Mouse (Mus musculus) midbrain, embryonic 11.5 days (tissue): Measurements from ENCODE around the gene S100a13. TPM values are rescaled to one million over a fixed set of nuclear protein-coding genes. Genes with fewer than 3 reads are reported as not detected.

Experiments used
- ATAC-seq: fragments of 200-750 bp; cut with Nextera tagmentation; 2 replicates; pipeline ENCODE4 v1.8.0; 2017; ENCODE audit warnings: moderate TSS enrichment, moderate library complexity; ENCODE audit not compliant: low FRiP score
- DNase-seq: peaks from one replicate; pipeline ENCODE4 v3.0.0; 2015; ENCODE audit warnings: low spot score; ENCODE audit errors: missing footprints
- H3K27ac ChIP-seq: fragments of 300-500 bp; sonication (generic); 2 replicates; pipeline ENCODE4 v1.5.1; 2014; ENCODE audit warnings: low read depth, low read length
- H3K27me3 ChIP-seq: fragments of 300-500 bp; sonication (generic); 2 replicates; pipeline ENCODE4 v1.6.1; 2014; ENCODE audit warnings: mild to moderate bottlenecking, low read length, moderate library complexity, mixed read lengths; ENCODE audit not compliant: control insufficient read depth, insufficient read depth
- H3K36me3 ChIP-seq: fragments of 300-500 bp; sonication (generic); 2 replicates; pipeline ENCODE4 v1.6.1; 2014; ENCODE audit warnings: mild to moderate bottlenecking, low read length, moderate library complexity, mixed read lengths; ENCODE audit not compliant: control insufficient read depth, insufficient read depth
- H3K4me1 ChIP-seq: fragments of 300-500 bp; sonication (generic); 2 replicates; pipeline ENCODE4 v1.6.1; 2014; ENCODE audit warnings: low read length; ENCODE audit not compliant: control insufficient read depth, insufficient read depth
- H3K4me2 ChIP-seq: fragments of 300-500 bp; sonication (generic); 2 replicates; pipeline ENCODE4 v1.6.1; 2014; ENCODE audit warnings: mild to moderate bottlenecking, moderate library complexity
- H3K4me3 ChIP-seq: fragments of 300-500 bp; sonication (generic); 2 replicates; pipeline ENCODE4 v1.5.1; 2014; ENCODE audit warnings: low read depth, low read length
- H3K9ac ChIP-seq: fragments of 300-500 bp; sonication (generic); 2 replicates; pipeline ENCODE4 v1.6.1; 2014; ENCODE audit warnings: low read length
- H3K9me3 ChIP-seq: fragments of 300-500 bp; sonication (generic); 2 replicates; pipeline ENCODE4 v1.6.1; 2016; ENCODE audit warnings: low read length; ENCODE audit not compliant: control insufficient read depth
- WGBS: fragments of 180-500 bp; shearing (Covaris S2); extraction: QIAGEN DNeasy Blood & Tissue Kit; methylation state at CpG from one replicate; pipeline ENCODE4 v1.1.7; 2014; 5-methylcytosine and 5-hydroxymethylcytosine counted together
- polyA plus RNA-seq: library from polyadenylated mRNA; unstranded; fragments of >200 nt; fragmentation: Nextera tagmentation; extraction: Ambion mirVana; gene quantifications from 2 replicates; pipeline ENCODE4 v1.2.1, GENCODE M21; 2014

S100a13 gene
- 11.6 and 14.1 TPM in 2 replicates for polyA plus RNA-seq

DNA sequence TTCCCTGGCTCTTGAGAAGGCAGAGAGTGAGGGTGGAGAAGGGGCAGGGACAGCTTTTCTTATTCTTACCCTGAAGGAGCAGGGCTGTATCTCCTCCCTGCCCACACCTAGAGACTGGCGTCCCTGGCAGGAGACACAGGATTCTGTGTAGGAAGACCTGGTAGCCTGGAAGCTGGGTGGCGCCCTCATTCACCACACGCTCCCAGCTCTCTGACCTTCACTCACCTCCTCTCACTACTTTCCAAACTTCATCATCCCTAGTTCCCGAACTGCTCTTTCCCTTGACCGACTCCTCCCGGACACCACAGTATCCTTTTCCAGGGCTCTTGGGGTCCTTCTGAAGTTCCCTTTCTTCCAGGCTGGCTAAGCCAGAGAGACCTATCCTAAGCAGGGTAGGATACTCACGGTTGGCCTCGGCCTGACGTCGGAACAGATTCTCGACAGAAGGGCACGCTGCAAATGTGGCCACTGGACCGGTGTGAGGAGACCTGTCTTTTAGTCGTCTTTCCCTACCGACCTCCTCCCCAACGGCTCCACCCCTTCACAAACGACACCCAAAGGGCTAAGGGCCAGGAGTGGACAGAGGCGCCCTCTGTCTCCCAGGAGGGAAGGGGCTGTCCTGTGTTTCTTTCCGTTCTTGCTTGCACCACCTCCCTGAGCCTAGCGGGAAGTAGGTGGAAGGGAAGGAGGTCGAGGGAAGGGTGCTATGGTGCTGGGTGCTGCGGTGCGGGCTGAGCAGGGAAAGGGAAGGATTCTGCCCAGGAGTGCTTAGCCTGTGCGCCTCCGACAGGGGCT lies at the start of gene S100a13, which contains the start of gene S100a1:
TSS of gene S100a13 (plus strand) at position 640 of the 795 bp plus-strand sequence.
TSS of gene S100a1 (minus strand) at position 597 of the 795 bp plus-strand sequence.
- Histone ChIP-seq H3K36me3 (no peaks in the 10 kb centered on the region), H3K4me2 (peak within 1 kb of the TSS; percentile 68), H3K27me3 (peaks cover 9% of the 10 kb centered on the region), H3K4me3 (peak within 1 kb of the TSS; percentile 23), H3K4me1 (no peaks in the 10 kb centered on the region; the same call in 1 of the 2 replicates), H3K9ac (peak within 1 kb of the TSS; percentile 52; the same call in 1 of the 2 replicates), H3K27ac (no peak within 1 kb of the TSS), H3K9me3 (no peaks in the 10 kb centered on the region)
- 2% methylated on average over 25 of the region's 25 CpGs for WGBS
- peak; percentile 31 for ATAC-seq
- DNase-seq: peak; percentile 94

DNA sequence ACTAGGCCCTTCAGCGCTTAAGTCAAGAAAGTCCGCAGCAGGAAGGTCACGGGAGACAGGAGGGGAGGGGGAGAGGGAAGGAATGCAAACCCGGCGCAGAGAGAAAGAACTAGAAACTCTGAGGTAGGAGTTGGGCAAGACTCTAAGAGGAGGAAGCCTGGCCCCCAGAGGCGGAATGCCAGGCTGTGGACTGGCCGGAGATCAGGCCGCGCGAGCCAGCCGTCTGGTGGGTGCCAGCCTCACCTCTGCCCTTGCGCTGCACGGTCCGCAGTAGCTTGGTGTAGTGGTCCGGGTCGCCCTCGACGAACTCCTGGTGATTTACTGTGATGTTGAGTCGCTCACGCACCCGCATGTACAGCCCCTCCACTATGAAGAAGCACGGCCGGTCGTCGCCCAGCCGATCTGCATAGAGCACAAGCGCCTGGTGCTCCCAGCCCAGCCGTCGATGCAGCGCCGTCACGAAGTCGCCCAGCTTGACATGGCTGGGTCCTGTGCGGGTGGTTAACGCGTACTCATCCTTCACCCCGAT lies 49.6 kb upstream of the S100a13 start:
- peaks cover 12% of the 10 kb centered on the region; the same call in 1 of the 2 replicates for H3K4me1 ChIP-seq
- ATAC-seq (peak; percentile 23; the same call in 1 of the 2 replicates), DNase-seq (peak; percentile 90)
- H3K9ac ChIP-seq: no peak overlapping the region
- H3K27ac ChIP-seq: no peak overlapping the region
- H3K9me3 ChIP-seq: no peaks in the 10 kb centered on the region
- H3K4me3 ChIP-seq: peak overlapping the region; percentile 43
- 9% methylated on average over 37 of the region's 37 CpGs for WGBS
- peaks cover 39% of the 10 kb centered on the region for H3K27me3 ChIP-seq
- no peaks in the 10 kb centered on the region for H3K36me3 ChIP-seq
- H3K4me2 ChIP-seq: peak overlapping the region; percentile 56

DNA sequence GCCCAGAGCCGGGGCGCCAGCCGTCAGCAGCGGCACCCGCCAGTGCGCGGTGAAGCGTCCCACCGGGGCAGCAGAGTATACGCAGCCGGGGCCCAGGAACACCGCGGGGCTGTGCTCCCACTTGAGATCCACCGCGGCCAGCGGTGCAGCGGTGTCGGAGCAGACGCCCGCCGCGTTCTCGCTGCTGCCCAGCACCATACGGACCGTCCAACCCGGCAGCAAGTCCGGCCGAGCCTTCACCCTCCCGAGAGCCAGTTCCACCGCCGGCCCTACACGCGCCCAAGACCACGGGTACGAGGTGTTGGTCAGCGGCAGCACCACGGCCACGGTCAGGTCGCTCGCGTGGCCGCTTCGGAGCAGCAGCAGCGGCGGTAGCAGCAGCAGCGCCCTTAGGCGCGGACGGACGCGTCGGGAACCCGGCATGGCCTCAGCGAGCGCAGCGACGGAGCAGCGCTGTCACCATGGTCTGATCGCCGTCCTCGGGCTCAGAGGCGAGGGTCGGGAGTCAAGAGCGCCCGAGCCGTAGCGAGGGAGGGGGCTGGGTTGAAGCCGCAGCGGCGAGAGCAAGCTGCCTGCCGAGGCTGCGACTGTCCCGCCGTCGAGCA lies 49.1 kb upstream of the S100a13 start:
- H3K4me2 ChIP-seq: peak overlapping the region; percentile 56
- peak; percentile 45 for ATAC-seq
- WGBS: 2% methylated on average over 75 of the region's 75 CpGs
- H3K9me3 ChIP-seq: no peaks in the 10 kb centered on the region
- H3K9ac ChIP-seq: peak overlapping the region; percentile 24; the same call in 1 of the 2 replicates
- H3K36me3 ChIP-seq: no peaks in the 10 kb centered on the region
- H3K4me1 ChIP-seq: peaks cover 12% of the 10 kb centered on the region; the same call in 1 of the 2 replicates
- H3K27me3 ChIP-seq: peaks cover 39% of the 10 kb centered on the region
- H3K27ac ChIP-seq: no peak overlapping the region
- H3K4me3 ChIP-seq: peak overlapping the region; percentile 43
- peak; percentile 95 for DNase-seq

DNA sequence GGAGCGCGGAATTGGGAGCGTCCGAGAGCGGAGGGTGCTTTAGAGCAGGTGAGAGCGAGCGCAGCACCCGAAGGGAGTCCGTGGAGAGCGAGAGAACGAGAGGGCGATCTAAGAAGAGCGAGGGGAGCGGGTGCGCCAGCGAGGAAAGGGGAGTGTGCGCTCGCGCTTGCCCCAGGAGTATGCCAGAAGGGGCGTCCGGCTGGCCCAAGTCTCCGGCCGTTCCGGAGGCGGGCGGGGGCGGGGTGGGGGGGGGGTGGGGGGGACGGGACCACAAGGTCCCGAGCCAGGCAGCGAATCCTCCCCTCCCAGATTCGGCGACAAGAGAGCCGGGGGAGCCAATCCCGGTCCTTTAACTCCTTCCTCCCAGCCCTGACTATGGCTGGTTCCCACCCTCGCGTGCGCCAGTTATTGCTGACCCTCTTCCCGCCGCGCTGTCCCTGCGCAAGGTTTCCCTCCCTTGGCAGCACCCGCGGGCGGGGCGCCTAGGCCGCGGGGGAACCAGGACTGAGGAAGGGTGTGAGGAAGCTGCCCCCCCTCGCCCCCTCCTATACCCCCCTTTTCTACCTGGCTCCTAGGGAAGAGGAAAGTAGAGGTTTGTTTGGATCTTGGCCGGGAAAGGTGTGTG lies 48.4 kb upstream of the S100a13 start, which contains the start of gene Npr1:
TSS of gene Npr1 (minus strand) at position 181 of the 625 bp plus-strand sequence.
- Histone ChIP-seq H3K4me1 (peaks cover 12% of the 10 kb centered on the region; the same call in 1 of the 2 replicates), H3K27me3 (peaks cover 39% of the 10 kb centered on the region), H3K4me3 (peak within 1 kb of the TSS; percentile 43), H3K36me3 (no peaks in the 10 kb centered on the region), H3K9ac (peak within 1 kb of the TSS; percentile 28; the same call in 1 of the 2 replicates), H3K4me2 (peak within 1 kb of the TSS; percentile 56), H3K9me3 (no peaks in the 10 kb centered on the region), H3K27ac (no peak within 1 kb of the TSS)
- ATAC-seq (peak; percentile 71), DNase-seq (peak; percentile 95)
- WGBS: under 1% methylated on average over 32 of the region's 49 CpGs

DNA sequence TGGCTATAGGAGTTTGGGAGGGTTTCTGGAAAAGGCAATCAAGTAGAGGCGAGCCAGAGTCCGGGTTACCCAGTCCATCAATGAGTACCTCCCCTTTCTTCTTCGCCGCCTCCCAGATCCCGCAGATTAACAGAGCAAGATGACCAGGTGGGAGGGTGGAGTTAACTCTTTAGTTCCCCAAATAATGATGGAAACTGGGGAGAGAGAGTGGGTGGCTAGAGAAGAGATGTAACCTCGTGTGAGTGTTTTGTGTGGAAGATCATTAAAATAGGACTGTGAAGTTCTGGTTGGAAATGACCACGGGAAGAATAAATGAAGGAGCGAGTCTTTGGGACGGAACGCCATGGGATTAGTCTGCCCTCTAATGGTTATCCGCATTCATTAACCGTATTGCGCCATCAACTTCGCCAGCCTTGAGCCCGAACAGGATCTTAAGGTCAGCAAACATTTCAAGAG lies 47.9 kb upstream of the S100a13 start:
- no peaks in the 10 kb centered on the region for H3K9me3 ChIP-seq
- ATAC-seq: peak; percentile 65
- DNase-seq: peak; percentile 96
- peaks cover 39% of the 10 kb centered on the region for H3K27me3 ChIP-seq
- H3K36me3 ChIP-seq: no peaks in the 10 kb centered on the region
- H3K4me3 ChIP-seq: peak overlapping the region; percentile 43
- H3K4me2 ChIP-seq: peak overlapping the region; percentile 56
- peaks cover 12% of the 10 kb centered on the region; the same call in 1 of the 2 replicates for H3K4me1 ChIP-seq
- H3K9ac ChIP-seq: peak overlapping the region; percentile 28; the same call in 1 of the 2 replicates
- under 1% methylated on average over 15 of the region's 15 CpGs for WGBS
- no peak overlapping the region for H3K27ac ChIP-seq

DNA sequence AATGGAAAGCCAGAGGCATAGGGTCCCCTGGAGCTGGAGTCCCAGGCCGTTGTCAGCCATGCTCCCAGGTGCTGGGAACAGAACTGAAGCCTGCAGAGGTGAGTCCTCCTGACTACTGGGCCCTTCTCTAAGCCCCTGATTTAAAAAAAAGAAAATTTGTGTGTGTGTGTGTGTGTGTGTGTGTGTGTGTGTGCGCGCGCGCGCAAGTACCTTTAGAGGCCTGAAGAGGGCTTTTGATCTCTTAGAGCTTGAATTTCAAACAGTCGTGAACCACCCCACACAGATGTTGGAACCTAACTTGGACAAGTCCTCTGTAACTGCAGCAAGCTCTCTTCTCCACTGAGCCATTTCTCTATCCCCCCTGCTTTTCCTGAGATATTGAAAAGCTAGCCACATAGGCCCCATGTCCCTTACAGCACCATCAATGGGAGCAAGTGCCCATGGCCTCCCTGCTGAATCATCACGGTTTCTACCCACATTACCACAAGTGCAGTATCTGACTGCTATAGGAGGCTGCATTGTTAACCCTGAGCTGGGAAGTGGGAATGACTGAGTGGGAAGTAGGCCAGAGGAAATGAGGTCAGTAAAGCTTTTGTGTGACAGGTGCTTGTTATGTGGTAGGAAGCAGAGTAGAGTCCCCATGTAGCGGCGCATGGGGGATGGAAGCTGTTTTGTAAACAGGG lies 46.5 kb upstream of the S100a13 start:
- Histone ChIP-seq H3K9me3 (no peaks in the 10 kb centered on the region), H3K9ac (no peak overlapping the region), H3K27me3 (peaks cover 36% of the 10 kb centered on the region), H3K4me1 (peaks cover 12% of the 10 kb centered on the region; the same call in 1 of the 2 replicates), H3K4me2 (no peak overlapping the region), H3K4me3 (no peak overlapping the region), H3K27ac (no peak overlapping the region), H3K36me3 (no peaks in the 10 kb centered on the region)
- DNase-seq (no peak), ATAC-seq (no peak)
- 89% methylated on average over 10 of the region's 10 CpGs for WGBS

DNA sequence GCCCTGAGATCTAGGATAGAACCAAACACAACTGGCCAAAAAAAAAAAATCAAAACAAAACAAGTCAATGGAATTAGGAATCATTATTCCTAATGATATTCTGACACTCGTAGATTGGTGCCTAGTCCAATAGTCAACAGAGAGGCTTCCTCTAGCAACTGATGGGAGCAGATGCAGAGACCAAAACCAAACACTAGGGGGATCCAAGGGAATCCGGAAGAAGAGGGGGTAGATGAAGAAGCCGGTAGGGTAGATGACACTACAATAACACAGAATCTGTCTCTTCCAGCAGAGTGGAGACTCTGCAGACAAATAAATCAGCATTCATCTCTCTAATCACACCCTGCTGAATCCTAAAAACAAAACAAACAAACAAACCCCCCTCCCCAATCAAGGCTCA lies 42.0 kb upstream of the S100a13 start:
- DNase-seq: no peak
- WGBS: 44% methylated on average over 3 of the region's 3 CpGs

More for the DNA sequence above, 42.0 kb upstream of the S100a13 start:
- Histone ChIP-seq H3K4me3 (no peak overlapping the region), H3K27ac (no peak overlapping the region), H3K27me3 (no peaks in the 10 kb centered on the region), H3K9me3 (no peaks in the 10 kb centered on the region), H3K9ac (no peak overlapping the region), H3K4me1 (peaks cover 5% of the 10 kb centered on the region), H3K4me2 (no peak overlapping the region), H3K36me3 (no peaks in the 10 kb centered on the region)
- ATAC-seq: no peak
